Mouse (Mus musculus): ENCODE measurements at regions not wholly inside any gene's neighbourhood (a gene's known extent, or its start where the extent isn't known, plus 50 kb on each side); places are given as distances from the start of the nearest gene placed in this dataset.

DNA sequence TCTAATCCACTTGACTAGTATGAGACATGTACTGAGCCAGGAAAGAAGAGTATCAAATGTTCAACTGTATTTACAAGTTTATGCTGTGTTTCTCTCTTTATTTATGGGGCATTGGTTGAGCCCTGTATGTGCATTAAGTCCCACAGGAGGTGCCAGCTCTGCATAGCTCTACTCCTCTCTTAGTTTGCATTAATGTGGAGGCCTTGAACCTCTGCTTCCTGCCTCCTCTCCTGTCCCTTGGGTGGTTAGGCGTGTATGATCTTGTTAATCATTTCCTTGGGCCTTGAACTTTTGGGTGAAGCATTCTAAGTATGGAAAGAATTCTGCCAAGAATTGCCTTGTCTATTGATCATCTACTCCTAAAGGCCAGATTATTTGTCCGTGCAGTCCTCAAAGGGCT, 291.9 kb upstream of the Jag1 start:
- no peak for DNase-seq

DNA sequence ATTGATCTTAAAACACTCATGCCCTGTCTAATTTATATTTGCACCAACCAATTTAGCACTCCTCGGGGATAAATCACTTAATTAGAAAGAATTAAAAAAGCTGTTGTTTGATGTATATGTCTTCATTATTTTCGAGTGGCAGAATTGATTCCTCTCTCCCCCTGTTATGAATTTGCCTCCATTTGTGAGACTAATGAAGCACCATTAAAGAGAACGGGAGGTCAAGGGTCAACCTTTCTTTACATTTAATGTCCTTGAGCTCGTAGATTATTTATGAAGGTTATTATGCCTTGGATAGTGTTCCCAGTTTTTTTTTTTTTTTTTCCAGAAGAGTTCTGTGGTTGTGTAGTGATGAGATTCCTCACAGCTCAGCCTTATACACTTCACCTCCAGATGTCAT, 277.0 kb upstream of the Jag1 start:
- DNase-seq, result no peak

GRCm38 (mm10) chr2:137379816-137380215, 263.4 kb upstream of the Jag1 start:
- DNase-seq, result no peak

- no peak for DNase-seq
Measured at GRCm38 (mm10) chr2:137375346-137375745, 258.9 kb upstream of the Jag1 start.

- no peak for DNase-seq
Measured at GRCm38 (mm10) chr2:137371062-137371461, 254.6 kb upstream of the Jag1 start.

GRCm38 (mm10) chr2:137363006-137363405, 246.6 kb upstream of the Jag1 start:
- no peak for DNase-seq

- DNase-seq, result peak; percentile 19
Measured at GRCm38 (mm10) chr2:137357181-137357738, 240.8 kb upstream of the Jag1 start.

DNA sequence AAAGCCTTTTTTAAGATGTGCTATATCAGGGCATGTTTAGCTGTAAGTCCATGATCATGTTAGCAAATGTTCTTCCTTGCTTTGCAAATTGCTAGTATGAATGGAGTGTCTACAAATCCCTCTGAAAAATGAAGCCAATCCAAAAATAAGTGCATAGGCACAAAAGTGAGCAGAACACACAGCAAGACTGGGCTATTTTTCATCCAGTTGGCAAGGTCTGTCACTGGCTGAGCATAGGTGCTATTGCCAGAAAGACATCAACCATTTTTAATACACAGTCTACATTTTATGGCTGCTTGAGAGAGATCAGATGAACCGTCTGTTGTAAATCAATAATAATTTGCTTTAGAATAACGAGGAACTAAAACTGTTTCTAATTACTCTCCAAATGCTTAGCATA, 227.3 kb upstream of the Jag1 start:
- DNase-seq, result no peak

GRCm38 (mm10) chr2:137329995-137330394, 213.6 kb upstream of the Jag1 start:
- no peak for DNase-seq

GRCm38 (mm10) chr2:137323445-137323844, 207.0 kb upstream of the Jag1 start:
- no peak for DNase-seq

DNA sequence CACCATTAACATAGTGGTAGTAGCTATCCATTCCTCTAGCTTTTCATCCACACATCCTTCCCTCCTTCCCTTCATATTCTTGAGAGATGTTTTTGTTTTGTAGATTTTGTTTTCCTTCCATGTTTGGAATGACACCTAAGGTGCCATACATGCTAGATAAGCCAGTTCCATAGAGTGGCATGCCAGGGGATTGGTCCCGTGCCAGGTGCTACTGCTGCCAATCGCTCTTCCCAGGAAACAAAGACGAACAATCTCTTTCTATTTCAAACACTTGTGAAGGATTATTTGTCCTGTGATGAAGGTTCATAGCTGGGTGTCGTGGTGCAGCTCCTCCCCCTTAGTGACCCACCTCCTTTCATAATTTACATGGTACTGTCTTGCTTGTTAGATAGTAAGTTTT, 194.1 kb upstream of the Jag1 start:
- peak; percentile 29 for DNase-seq

DNA sequence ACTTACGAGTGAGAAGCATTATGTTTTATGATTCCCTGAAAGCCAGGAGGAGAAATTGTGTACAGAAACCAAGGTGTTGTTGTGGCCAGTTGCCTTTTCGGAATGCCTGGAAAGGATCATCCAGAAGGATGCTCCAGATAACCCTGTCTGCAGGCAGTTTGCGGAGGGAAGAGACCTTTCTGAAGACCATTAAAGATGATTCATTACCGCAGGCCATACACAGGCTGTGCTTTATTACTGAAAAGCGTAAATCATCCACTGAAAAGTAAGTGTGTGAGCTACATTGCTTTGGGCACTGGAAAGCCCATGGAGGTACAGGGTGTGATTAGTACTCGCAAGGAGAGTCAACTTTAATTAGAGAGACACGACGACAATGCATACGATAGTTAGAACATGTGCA, 191.7 kb upstream of the Jag1 start:
- DNase-seq, result no peak

DNA sequence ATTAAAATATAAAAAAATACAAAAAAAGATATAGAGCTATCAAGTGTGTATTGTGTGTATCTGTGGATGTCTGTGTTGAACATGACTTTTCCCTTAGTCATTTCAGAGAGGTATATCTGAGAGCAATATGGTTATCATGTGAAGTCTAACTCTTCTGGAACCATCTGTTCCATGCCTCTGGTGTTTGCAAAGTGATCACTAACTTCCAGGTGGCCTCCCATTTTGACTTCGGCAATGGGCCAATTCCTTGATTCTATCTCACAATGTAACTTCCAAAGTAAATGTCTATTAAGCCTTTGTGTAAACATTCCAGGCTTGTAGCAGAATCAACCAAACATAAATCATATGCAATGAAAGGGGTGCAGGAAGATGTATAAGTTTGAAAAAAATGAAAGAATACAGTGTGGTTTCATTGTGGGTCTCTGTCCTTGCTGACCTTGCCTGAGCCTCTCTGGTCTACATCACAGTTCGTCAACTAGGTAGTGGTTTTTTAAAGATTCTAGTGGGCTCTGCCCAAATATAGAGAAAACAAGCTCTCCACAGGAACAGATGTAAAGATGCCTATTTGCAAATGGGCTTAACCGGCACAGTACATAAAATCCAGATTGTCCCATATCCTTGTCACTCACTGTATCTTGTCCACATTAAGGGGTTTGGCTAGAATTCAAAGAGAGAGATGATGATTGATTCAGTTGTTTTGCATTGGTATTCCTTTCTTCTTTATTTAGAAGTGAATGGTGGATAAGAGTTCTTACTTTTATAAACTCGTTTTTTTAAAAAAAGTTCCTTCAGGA, 185.2 kb upstream of the Jag1 start:
- DNase-seq, result no peak

GRCm38 (mm10) chr2:137289231-137289630, 172.8 kb upstream of the Jag1 start:
- no peak for DNase-seq

- DNase-seq, result no peak
Measured at GRCm38 (mm10) chr2:137271575-137272180, 155.2 kb upstream of the Jag1 start.

GRCm38 (mm10) chr2:137262911-137263310, 146.5 kb upstream of the Jag1 start:
- DNase-seq, result peak; percentile 6

DNA sequence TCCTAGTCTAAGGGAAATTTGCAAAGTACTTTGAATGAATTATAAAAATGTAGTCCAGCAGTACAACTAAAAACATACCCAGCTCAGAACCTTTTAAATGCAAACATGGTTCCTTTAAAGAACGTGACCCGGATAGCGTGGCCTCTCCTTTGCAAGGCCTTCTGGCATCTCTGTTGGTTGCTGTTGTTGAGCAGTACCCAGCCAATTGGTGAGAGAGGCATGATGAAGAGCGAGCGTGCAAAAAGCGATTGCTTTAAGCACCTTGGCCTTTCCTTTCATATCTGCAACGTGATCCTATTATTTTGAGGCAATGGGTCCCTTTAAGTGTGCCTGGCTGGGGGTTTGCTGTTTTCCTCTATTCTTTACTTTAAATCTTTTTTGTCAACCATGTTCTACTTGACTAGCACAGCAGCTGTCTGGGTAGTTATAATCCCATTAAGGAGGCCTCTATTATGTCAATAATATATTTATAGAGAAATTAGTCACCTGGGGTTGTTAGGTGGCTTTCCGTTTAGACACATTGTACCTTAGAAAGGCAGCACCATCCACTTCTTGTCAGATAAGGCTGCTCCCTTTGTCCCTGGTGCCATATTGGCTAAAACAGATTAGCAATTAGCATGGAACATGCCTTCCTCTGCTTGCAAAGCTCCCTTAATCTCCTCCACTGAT, 141.5 kb upstream of the Jag1 start:
- no peak for DNase-seq

DNA sequence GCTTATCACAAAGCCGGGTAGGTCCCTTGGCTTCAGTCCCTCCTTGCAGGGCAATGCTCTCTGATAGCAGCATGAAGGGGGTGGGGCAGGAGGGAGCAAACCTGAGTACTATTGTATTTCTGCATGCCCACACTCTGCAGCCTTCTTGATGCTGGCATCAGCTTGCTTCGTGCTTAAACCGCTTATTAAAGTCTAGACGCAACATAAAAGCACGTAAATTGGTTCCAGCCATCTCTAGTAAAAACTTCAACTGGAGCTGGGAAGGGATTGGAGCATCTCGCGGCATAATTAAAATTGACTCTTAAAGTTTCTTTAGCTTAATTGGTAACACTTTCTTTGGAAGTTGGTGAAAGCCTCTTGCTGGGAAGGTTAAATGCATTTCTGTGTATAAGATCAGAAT, 131.5 kb upstream of the Jag1 start:
- no peak for DNase-seq

- DNase-seq, result no peak
Measured at GRCm38 (mm10) chr2:137244370-137244769, 127.9 kb upstream of the Jag1 start.

DNA sequence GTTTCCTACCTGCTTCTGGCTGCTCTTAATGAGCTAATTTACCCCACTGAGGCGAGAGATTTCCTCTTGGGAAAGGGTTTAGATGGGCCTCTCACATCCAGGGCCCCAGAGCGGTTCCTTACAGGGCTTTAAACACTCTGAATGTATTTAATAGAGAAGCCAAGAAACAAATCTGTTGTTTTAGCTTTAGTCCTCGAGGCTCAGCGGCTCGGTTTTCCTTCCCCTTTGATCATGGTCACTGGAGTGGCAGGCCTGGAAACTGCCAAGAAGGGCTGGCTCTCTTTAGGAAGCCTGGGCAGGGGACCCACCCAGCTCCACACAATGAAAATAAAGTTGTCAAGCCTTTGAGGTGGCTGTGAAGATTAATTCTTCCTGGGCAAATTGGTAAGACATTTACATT, 127.5 kb upstream of the Jag1 start:
- DNase-seq, result peak; percentile 27

DNA sequence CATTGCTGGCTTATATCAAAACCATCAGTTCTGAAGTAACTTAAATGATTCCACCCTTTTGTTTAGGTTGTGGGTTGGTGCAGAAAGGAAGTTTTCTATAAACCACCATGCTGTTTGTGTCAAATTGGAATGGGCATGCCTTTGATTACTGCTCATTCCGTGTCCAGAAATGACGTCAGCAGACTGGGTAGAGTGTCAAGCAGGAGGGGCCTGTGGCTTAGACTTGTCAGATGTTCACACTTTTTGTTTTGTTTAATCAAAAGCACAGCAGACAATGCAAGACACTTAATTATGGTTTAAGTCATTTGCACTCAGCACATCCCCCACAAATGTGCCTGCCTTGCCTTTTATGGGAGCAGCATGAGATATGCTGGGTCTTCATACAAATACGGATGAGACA, 120.5 kb upstream of the Jag1 start:
- no peak for DNase-seq

DNA sequence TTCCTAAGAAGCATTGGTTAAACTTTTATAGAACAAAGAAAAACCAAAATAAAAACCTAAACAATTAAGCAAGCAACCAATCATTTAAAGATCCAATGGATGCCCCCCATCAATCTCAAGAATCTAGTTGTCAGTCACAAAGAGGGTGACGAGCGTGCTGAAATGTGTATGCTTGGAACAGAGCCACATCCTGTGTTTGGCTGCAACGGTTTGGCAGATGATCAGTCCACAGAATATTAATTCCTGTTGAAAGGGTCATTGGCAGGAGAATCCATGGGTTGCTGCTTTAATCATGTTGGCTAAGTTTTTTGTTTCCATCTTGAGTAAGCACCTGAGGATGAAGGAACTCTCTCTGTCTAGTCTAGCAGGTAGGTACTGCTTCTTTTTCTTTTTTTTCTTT, 117.5 kb upstream of the Jag1 start:
- DNase-seq, result peak; percentile 50

- DNase-seq, result no peak
Measured at GRCm38 (mm10) chr2:137231161-137231560, 114.7 kb upstream of the Jag1 start.

Measured in lung, postnatal 10 days (tissue).